ENCODE assay signal across 8 mouse cellular contexts in genomic region chr4:130913077-130913476, GRCm38 (mm10). TPM values are rescaled to one million over a fixed set of nuclear protein-coding genes. Genes with fewer than 3 reads are reported as not detected.
DNase-seq lines count a peak whose midpoint lies in the region; ATAC-seq and TF ChIP-seq lines count a peak whose summit lies in the region.
"Had no signal": no experiment of that assay in that cellular context is flagged by ENCODE, and none has a peak within 500 bp of the region (broad histone marks: within the 10 kb centered on the region; RNA-seq: fewer than 3 reads in every experiment).

Gene Laptm5 (plus strand): TSS chr4:130913125.

- H3K27me3 ChIP-seq in ES-Bruce4 (ENCODE audit: control insufficient read depth, insufficient read depth, low read length, poor library complexity, severe bottlenecking) = no peaks in the 10 kb centered on the region
- no peaks in the 10 kb centered on the region for H3K27me3 ChIP-seq in heart, adult 2 months (ENCODE audit: control insufficient read depth, insufficient read depth, low read length)
- H3K27me3 ChIP-seq in kidney, postnatal 0 days (ENCODE audit: insufficient read depth, low read length) = no peaks in the 10 kb centered on the region
- H3K27me3 ChIP-seq in liver, postnatal 0 days (ENCODE audit: insufficient read depth, low read length) = no peaks in the 10 kb centered on the region
- no peaks in the 10 kb centered on the region for H3K27me3 ChIP-seq in neural tube, embryonic 15.5 days (replicated peaks)

- H3K4me1 ChIP-seq in ES-Bruce4 (ENCODE audit: control insufficient read depth, insufficient read depth, low read length) = peaks cover 6% of the 10 kb centered on the region
- H3K4me1 ChIP-seq in heart, adult 2 months (ENCODE audit: control insufficient read depth, insufficient read depth, low read length) = no peaks in the 10 kb centered on the region
- 0 out of 2 replicates have a peak, but pooled peaks cover 6% of the 10 kb centered on the region for H3K4me1 ChIP-seq in kidney, postnatal 0 days (replicated peaks; ENCODE audit: insufficient read depth, low read length)
- peaks cover 12% of the 10 kb centered on the region for H3K4me1 ChIP-seq in liver, postnatal 0 days (ENCODE audit: insufficient read depth)
- no peaks in the 10 kb centered on the region for H3K4me1 ChIP-seq in neural tube, embryonic 15.5 days

- H3K79me2 ChIP-seq in heart, adult 2 months (replicated peaks; ENCODE audit: control insufficient read depth, insufficient read depth, low read length) = no peaks in the 10 kb centered on the region

- no peaks in the 10 kb centered on the region for H3K36me3 ChIP-seq in ES-Bruce4 (ENCODE audit: control insufficient read depth, insufficient read depth, low read length, poor library complexity, severe bottlenecking)
- H3K36me3 ChIP-seq in heart, adult 2 months (ENCODE audit: control insufficient read depth, insufficient read depth, low read length) = no peaks in the 10 kb centered on the region
- no peaks in the 10 kb centered on the region for H3K36me3 ChIP-seq in kidney, postnatal 0 days (ENCODE audit: insufficient read depth, low read length)
- no peaks in the 10 kb centered on the region for H3K36me3 ChIP-seq in liver, postnatal 0 days (replicated peaks; ENCODE audit: insufficient read depth, low read length)
- H3K36me3 ChIP-seq in neural tube, embryonic 15.5 days = no peaks in the 10 kb centered on the region

- 52% methylated on average over 11 of the region's 11 CpGs for WGBS in heart, adult 2 months
- WGBS in kidney, postnatal 0 days = 68% methylated on average over 11 of the region's 11 CpGs
- WGBS in liver, postnatal 0 days (ENCODE audit: insufficient replicate concordance) = 25% methylated on average over 11 of the region's 11 CpGs
- WGBS in neural tube, embryonic 15.5 days = 63% methylated on average over 11 of the region's 11 CpGs

- no peak for TF ChIP-seq EP300 in ES-Bruce4 (IDR thresholded peaks at IDR 0.05; ENCODE audit: insufficient read depth, low read depth, low read length)
- TF ChIP-seq EP300 in heart, adult 2 months (IDR thresholded peaks at IDR 0.05; ENCODE audit: insufficient read depth, low read depth, low read length) = no peak
- TF ChIP-seq EP300 in liver, postnatal 0 days (IDR thresholded peaks at IDR 0.05; ENCODE audit: low read depth) = no peak

- H3K9me3 ChIP-seq in ES-Bruce4 (replicated peaks; ENCODE audit: control insufficient read depth, insufficient read depth, low read length, poor library complexity, severe bottlenecking) = no peaks in the 10 kb centered on the region
- no peaks in the 10 kb centered on the region for H3K9me3 ChIP-seq in kidney, postnatal 0 days (replicated peaks; ENCODE audit: low read length)
- no peaks in the 10 kb centered on the region for H3K9me3 ChIP-seq in liver, postnatal 0 days (ENCODE audit: low read length)
- no peaks in the 10 kb centered on the region for H3K9me3 ChIP-seq in neural tube, embryonic 15.5 days (replicated peaks)

- DNase-seq in adrenal gland, postnatal 14 days = no peak
- peak; percentile 51 to 74 for DNase-seq in heart, adult 2 months
- DNase-seq in kidney, postnatal 0 days (ENCODE audit: low spot score) = no peak
- DNase-seq in liver, postnatal 0 days = peak; percentile 69
- DNase-seq in ovary, postnatal 10 days (ENCODE audit: low spot score) = no peak

- H3K4me2 ChIP-seq in kidney, postnatal 0 days (ENCODE audit: low read length) = no peak within 1 kb of the TSS
- H3K4me2 ChIP-seq in liver, postnatal 0 days (ENCODE audit: low read depth, low read length) = peak within 1 kb of the TSS; percentile 67
- H3K4me2 ChIP-seq in neural tube, embryonic 15.5 days = no peak within 1 kb of the TSS; the same call in 1 of the 2 replicates

- H3K4me3 ChIP-seq in ES-Bruce4 (ENCODE audit: low read depth, low read length) = peak within 1 kb of the TSS; percentile 56
- H3K4me3 ChIP-seq in heart, adult 2 months = no peak within 1 kb of the TSS
- no peak within 1 kb of the TSS for H3K4me3 ChIP-seq in kidney, postnatal 0 days (replicated peaks; ENCODE audit: low read depth, low read length)
- H3K4me3 ChIP-seq in liver, postnatal 0 days (ENCODE audit: low read depth, low read length) = peak within 1 kb of the TSS; percentile 41
- no peak within 1 kb of the TSS for H3K4me3 ChIP-seq in neural tube, embryonic 15.5 days (replicated peaks)
- H3K4me3 ChIP-seq: myocyte had no signal

- peak within 1 kb of the TSS; percentile 52 for H3K9ac ChIP-seq in ES-Bruce4 (ENCODE audit: low read depth, poor library complexity, severe bottlenecking)
- H3K9ac ChIP-seq in heart, adult 2 months (ENCODE audit: low read depth, low read length) = peak within 1 kb of the TSS; percentile 25; the same call in 1 of the 2 replicates
- no peak within 1 kb of the TSS for H3K9ac ChIP-seq in kidney, postnatal 0 days (ENCODE audit: low read depth, low read length)
- H3K9ac ChIP-seq in liver, postnatal 0 days (replicated peaks) = peak within 1 kb of the TSS; percentile 73
- H3K9ac ChIP-seq in neural tube, embryonic 15.5 days (replicated peaks) = no peak within 1 kb of the TSS

- TF ChIP-seq POLR2A in ES-Bruce4 (IDR thresholded peaks at IDR 0.05; ENCODE audit: insufficient read depth, low read length) = no peak
- TF ChIP-seq POLR2A in heart, adult 2 months (IDR thresholded peaks at IDR 0.05; ENCODE audit: insufficient read depth, low read depth, low read length) = peak; percentile 48; the same call in 1 of the 2 replicates

- TF ChIP-seq CTCF in ES-Bruce4 (IDR thresholded peaks at IDR 0.05; ENCODE audit: low read depth, low read length) = no peak
- TF ChIP-seq CTCF in heart, adult 2 months (IDR thresholded peaks at IDR 0.05) = no peak
- no peak for TF ChIP-seq CTCF in kidney, postnatal 0 days (IDR thresholded peaks at IDR 0.05; ENCODE audit: low read depth)
- TF ChIP-seq CTCF in liver, postnatal 0 days (IDR thresholded peaks at IDR 0.05; ENCODE audit: low read depth) = no peak

- H3K27ac ChIP-seq in ES-Bruce4 (ENCODE audit: insufficient read depth, low read length) = peak within 1 kb of the TSS; percentile 77
- no peak within 1 kb of the TSS for H3K27ac ChIP-seq in heart, adult 2 months
- no peak within 1 kb of the TSS for H3K27ac ChIP-seq in kidney, postnatal 0 days
- peak within 1 kb of the TSS; percentile 89 for H3K27ac ChIP-seq in liver, postnatal 0 days (ENCODE audit: low read depth)
- no peak within 1 kb of the TSS for H3K27ac ChIP-seq in neural tube, embryonic 15.5 days (replicated peaks)

- intact Hi-C loops in heart, adult 2 months (cut with DNase I) = no loop called here

- no peak for ATAC-seq in kidney, postnatal 0 days (replicated peaks; ENCODE audit: low FRiP score, low read depth)
- peak; percentile 62 for ATAC-seq in liver, postnatal 0 days
- no peak for ATAC-seq in neural tube, embryonic 15.5 days (ENCODE audit: low FRiP score)

RNA-seq across cellular contexts. Expression of gene Laptm5, which starts in this region (rescaled TPM):
- 30.2 and 35.4 TPM in 2 replicates for polyA plus RNA-seq in ES-Bruce4 (2011; ENCODE audit: insufficient read depth, insufficient read length, low read depth, missing spikeins)
- 15.2 and 52.4 TPM in 2 replicates for total RNA-seq in adrenal gland, postnatal 14 days (2021)
- 10 to 100 TPM; 15.5 to 22.8 TPM for total RNA-seq in heart, adult 2 months (2021)
- 44.1 and 59.4 TPM in 2 replicates for polyA plus RNA-seq in heart, adult 2 months (2012; rRNA removed)
- 24.2 and 26.8 TPM in 2 replicates for polyA plus RNA-seq in kidney, postnatal 0 days (2015; fragmentation: Nextera tagmentation; extraction: Ambion mirVana)
- 109 and 113 TPM in 2 replicates for polyA plus RNA-seq in liver, postnatal 0 days (2015; fragmentation: Nextera tagmentation; extraction: Ambion mirVana)
- 29.8 and 64.3 TPM in 2 replicates for polyA plus RNA-seq in neural tube, embryonic 15.5 days (2015; fragmentation: Nextera tagmentation; extraction: Ambion mirVana)

Comparison
In these comparisons a context has a peak if more than half of its experiments do, and no peak if none do; other contexts are left out.
1. H3K27ac ChIP-seq: peak in ES-Bruce4 (single experiment) and liver, postnatal 0 days (single experiment); none in heart, adult 2 months (single experiment), kidney, postnatal 0 days (single experiment) and neural tube, embryonic 15.5 days (single experiment).
2. H3K4me3 ChIP-seq: peak in ES-Bruce4 (single experiment) and liver, postnatal 0 days (single experiment); none in heart, adult 2 months (single experiment), kidney, postnatal 0 days (single experiment) and neural tube, embryonic 15.5 days (single experiment).
3. H3K9ac ChIP-seq: peak in ES-Bruce4 (single experiment), heart, adult 2 months (single experiment) and liver, postnatal 0 days (single experiment); none in kidney, postnatal 0 days (single experiment) and neural tube, embryonic 15.5 days (single experiment).
4. DNase-seq: peak in heart, adult 2 months (2 of 2) and liver, postnatal 0 days (single experiment); none in adrenal gland, postnatal 14 days (single experiment), kidney, postnatal 0 days (single experiment) and ovary, postnatal 10 days (single experiment).